In the genomic region with DNA sequence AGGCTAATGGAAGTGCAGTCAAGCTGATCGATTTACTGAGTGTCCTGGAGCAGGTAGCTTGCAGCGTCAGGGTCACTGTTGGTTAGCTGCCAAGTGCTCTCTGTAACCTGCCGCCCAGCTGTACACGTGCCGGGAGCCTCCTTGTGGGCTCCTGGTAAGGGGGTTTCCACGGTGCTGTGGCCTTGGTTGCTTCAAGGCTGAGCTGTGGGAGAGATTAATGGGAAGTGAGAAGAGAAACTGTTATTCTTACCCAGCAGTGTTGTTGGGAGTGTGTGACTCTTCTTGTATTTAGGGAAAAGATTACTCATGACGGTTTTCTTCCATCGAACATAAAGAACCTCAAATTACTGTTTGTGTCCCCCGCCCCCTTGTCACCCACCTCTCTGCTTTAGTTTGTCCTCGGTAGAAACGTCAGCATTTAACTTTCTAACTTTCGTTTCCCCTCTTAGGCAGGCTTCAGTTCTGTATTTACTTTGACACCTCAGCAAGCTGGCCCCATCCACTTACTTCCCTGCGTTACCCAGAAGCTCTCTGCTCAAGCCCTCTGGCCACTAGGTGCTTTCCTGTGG, we compare ENCODE assay signal across 9 mouse cellular contexts.
A peak's percentile ranks its signal among the peaks of the same experiment; 100 is the strongest.
DNase-seq lines count a peak whose midpoint lies in the region; ATAC-seq lines count a peak whose summit lies in the region.
"Had no signal": no experiment of that assay in that cellular context is flagged by ENCODE, and none has a peak within 500 bp of the region (broad histone marks: within the 10 kb centered on the region; RNA-seq: fewer than 3 reads in every experiment).

No protein-coding gene starts in this region.

- H3K4me2 ChIP-seq in forebrain, embryonic 13.5 days: no peak overlapping the region
- H3K4me2 ChIP-seq in forebrain, embryonic 16.5 days (ENCODE audit: low read length): no peak overlapping the region
- no peak overlapping the region for H3K4me2 ChIP-seq in forebrain, embryonic 11.5 days (ENCODE audit: low read depth, low read length, severe bottlenecking)
- H3K4me2 ChIP-seq: limb, embryonic 12.5 days had no signal

- H3K9ac ChIP-seq in forebrain, embryonic 13.5 days: no peak overlapping the region
- no peak overlapping the region for H3K9ac ChIP-seq in forebrain, embryonic 16.5 days (replicated peaks; ENCODE audit: low read depth, low read length)
- H3K9ac ChIP-seq in forebrain, embryonic 11.5 days (ENCODE audit: low read length): no peak overlapping the region
- H3K9ac ChIP-seq: limb, embryonic 12.5 days had no signal

- DNase-seq in retina, postnatal 1 day: peak; percentile 30
- DNase-seq in retina, embryonic 14.5 days (ENCODE audit: low spot score): no peak
- DNase-seq in kidney, postnatal 4 days: peak; percentile 45 to 66
- DNase-seq in splenic B cell, adult 2 months (ENCODE audit: low read depth, low spot score): peak; percentile 80
- DNase-seq in forebrain, embryonic 11.5 days (ENCODE audit: low spot score): no peak
- no peak for DNase-seq in Muller cell, postnatal 12 days (ENCODE audit: inconsistent ontology term)

- WGBS in forebrain, embryonic 13.5 days: 84% methylated on average over 13 of the region's 13 CpGs
- WGBS in forebrain, embryonic 16.5 days: 75% methylated on average over 13 of the region's 13 CpGs
- WGBS in forebrain, embryonic 11.5 days: 87% methylated on average over 13 of the region's 13 CpGs

- no peaks in the 10 kb centered on the region for H3K9me3 ChIP-seq in forebrain, embryonic 13.5 days (replicated peaks)
- no peaks in the 10 kb centered on the region for H3K9me3 ChIP-seq in forebrain, embryonic 16.5 days (ENCODE audit: control insufficient read depth, low read length)
- H3K9me3 ChIP-seq in forebrain, embryonic 11.5 days (ENCODE audit: control insufficient read depth, low read length): no peaks in the 10 kb centered on the region
- H3K9me3 ChIP-seq: limb, embryonic 12.5 days had no signal

- no peaks in the 10 kb centered on the region for H3K27me3 ChIP-seq in forebrain, embryonic 13.5 days
- H3K27me3 ChIP-seq in forebrain, embryonic 16.5 days (replicated peaks; ENCODE audit: control insufficient read depth, insufficient read depth, low read length): no peaks in the 10 kb centered on the region
- no peaks in the 10 kb centered on the region for H3K27me3 ChIP-seq in splenic B cell, adult 2 months (ENCODE audit: control insufficient read depth, insufficient read depth, low read length, poor library complexity, severe bottlenecking)
- H3K27me3 ChIP-seq in forebrain, embryonic 11.5 days (ENCODE audit: control insufficient read depth, insufficient read depth, low read length): no peaks in the 10 kb centered on the region
- H3K27me3 ChIP-seq: limb, embryonic 12.5 days had no signal

- ATAC-seq in forebrain, embryonic 13.5 days: peak; percentile 33; the same call in 1 of the 2 replicates
- no peak for ATAC-seq in forebrain, embryonic 16.5 days
- no peak for ATAC-seq in forebrain, embryonic 11.5 days (replicated peaks; ENCODE audit: low FRiP score)

- peaks cover 4% of the 10 kb centered on the region; the same call in 1 of the 2 replicates for H3K36me3 ChIP-seq in forebrain, embryonic 13.5 days (ENCODE audit: poor library complexity, severe bottlenecking)
- no peaks in the 10 kb centered on the region for H3K36me3 ChIP-seq in forebrain, embryonic 16.5 days (ENCODE audit: control insufficient read depth, insufficient read depth)
- peaks cover 3% of the 10 kb centered on the region; the same call in 1 of the 2 replicates for H3K36me3 ChIP-seq in splenic B cell, adult 2 months (ENCODE audit: control insufficient read depth, insufficient read depth, low read length, poor library complexity, severe bottlenecking)
- H3K36me3 ChIP-seq in forebrain, embryonic 11.5 days (ENCODE audit: control insufficient read depth, insufficient read depth, low read length): no peaks in the 10 kb centered on the region

- H3K4me1 ChIP-seq in forebrain, embryonic 13.5 days: peaks cover 38% of the 10 kb centered on the region
- peaks cover 24% of the 10 kb centered on the region for H3K4me1 ChIP-seq in forebrain, embryonic 16.5 days (replicated peaks; ENCODE audit: control insufficient read depth, insufficient read depth, low read length)
- H3K4me1 ChIP-seq in forebrain, embryonic 11.5 days (replicated peaks; ENCODE audit: control insufficient read depth, insufficient read depth, low read length): peaks cover 4% of the 10 kb centered on the region; the same call in 1 of the 2 replicates
- H3K4me1 ChIP-seq: limb, embryonic 12.5 days had no signal

- 0 out of 2 replicates have a peak overlapping the region, but pooled peaks have one; percentile 15 for H3K27ac ChIP-seq in forebrain, embryonic 13.5 days
- H3K27ac ChIP-seq in forebrain, embryonic 16.5 days (ENCODE audit: low read length): no peak overlapping the region
- no peak overlapping the region for H3K27ac ChIP-seq in forebrain, embryonic 11.5 days (ENCODE audit: low read depth, low read length)
- H3K27ac ChIP-seq: limb, embryonic 12.5 days had no signal

- H3K4me3 ChIP-seq in forebrain, embryonic 13.5 days: no peak overlapping the region
- H3K4me3 ChIP-seq in forebrain, embryonic 16.5 days (replicated peaks; ENCODE audit: low read length): no peak overlapping the region
- H3K4me3 ChIP-seq in forebrain, embryonic 11.5 days (ENCODE audit: low read depth, low read length): no peak overlapping the region
- H3K4me3 ChIP-seq: limb, embryonic 12.5 days had no signal

Comparison
In these comparisons a context has a peak if more than half of its experiments do, and no peak if none do; other contexts are left out.
1. DNase-seq: peak in retina, postnatal 1 day (single experiment), kidney, postnatal 4 days (2 of 2) and splenic B cell, adult 2 months (single experiment); none in retina, embryonic 14.5 days (single experiment), forebrain, embryonic 11.5 days (single experiment) and Muller cell, postnatal 12 days (single experiment).